Mouse (Mus musculus): ENCODE results near the gene Fcgr4. TPM values are rescaled to one million over a fixed set of nuclear protein-coding genes. Genes with fewer than 3 reads are reported as not detected.
"Not testable (repeated sequence)": the region's sequence is repeated elsewhere in the genome, so short reads cannot be mapped to it uniquely, and the experiment has no call there.

Gene Fcgr4
- total RNA-seq (2014; fragmentation: Nextera tagmentation) (not detected in 2 replicates), total RNA-seq (2017) (0.12 and 0.22 TPM in 2 replicates), polyA plus RNA-seq (2012) (0.03 TPM in 1 of 2 replicates, not detected in the other)

GRCm38 (mm10) chr1:171018737-171019136 is at the start of gene Fcgr4:
Gene Fcgr4, plus strand, starts transcription at chr1:171018920.
- ATAC-seq (ENCODE audit: extremely low read depth, insufficient number of reproducible peaks, low FRiP score, poor library complexity, severe bottlenecking), result no peak
- Histone ChIP-seq H3K4me3 (ENCODE audit: low read depth, low read length) (no peak within 1 kb of the TSS), H3K4me1 (ENCODE audit: insufficient read depth, low read depth, low read length) (peaks cover 4% of the 10 kb centered on the region; the same call in 1 of the 2 replicates), H3K36me3 (replicated peaks) (no peaks in the 10 kb centered on the region), H3K27me3 (ENCODE audit: insufficient read depth, low read length) (peaks cover 25% of the 10 kb centered on the region), H3K9me3 (replicated peaks) (no peaks in the 10 kb centered on the region)
- no peak for DNase-seq (ENCODE audit: low spot score)
- TF ChIP-seq TAL1 (conservative IDR thresholded peaks at IDR 0.05; ENCODE audit: low read depth, low read length) (no peak), GATA2 (IDR thresholded peaks at IDR 0.05; ENCODE audit: borderline replicate concordance, low read depth, low read length) (no peak), GATA1 (IDR thresholded peaks at IDR 0.05; ENCODE audit: borderline replicate concordance, low read length) (no peak), CTCF (IDR thresholded peaks at IDR 0.05; ENCODE audit: low read depth, low read length) (no peak), POLR2AphosphoS5 (IDR thresholded peaks at IDR 0.05; ENCODE audit: insufficient replicate concordance, low read depth, low read length) (no peak)

GRCm38 (mm10) chr1:170972494-170972893 is 46.2 kb upstream of the Fcgr4 start:
- Histone ChIP-seq H3K27me3 (ENCODE audit: insufficient read depth, low read length) (peaks cover 1% of the 10 kb centered on the region; the same call in 1 of the 2 replicates), H3K9me3 (replicated peaks) (0 out of 2 replicates have a peak, but pooled peaks cover 2% of the 10 kb centered on the region), H3K36me3 (replicated peaks) (no peaks in the 10 kb centered on the region), H3K4me1 (ENCODE audit: insufficient read depth, low read depth, low read length) (peaks cover 37% of the 10 kb centered on the region), H3K4me3 (ENCODE audit: low read depth, low read length) (no peak overlapping the region)
- TF ChIP-seq POLR2AphosphoS5 (IDR thresholded peaks at IDR 0.05; ENCODE audit: insufficient replicate concordance, low read depth, low read length), result no peak
- no peak for TF ChIP-seq GATA2 (IDR thresholded peaks at IDR 0.05; ENCODE audit: borderline replicate concordance, low read depth, low read length)
- TF ChIP-seq GATA1 (IDR thresholded peaks at IDR 0.05; ENCODE audit: borderline replicate concordance, low read length), result no peak
- TF ChIP-seq TAL1 (conservative IDR thresholded peaks at IDR 0.05; ENCODE audit: low read depth, low read length), result no peak
- TF ChIP-seq CTCF (IDR thresholded peaks at IDR 0.05; ENCODE audit: low read depth, low read length), result no peak
- ATAC-seq (ENCODE audit: extremely low read depth, insufficient number of reproducible peaks, low FRiP score, poor library complexity, severe bottlenecking), result no peak
- no peak for DNase-seq (ENCODE audit: low spot score)

- Histone ChIP-seq H3K36me3 (replicated peaks) (no peaks in the 10 kb centered on the region), H3K4me1 (ENCODE audit: insufficient read depth, low read depth, low read length) (peaks cover 33% of the 10 kb centered on the region), H3K4me3 (ENCODE audit: low read depth, low read length) (no peak overlapping the region), H3K9me3 (replicated peaks) (0 out of 2 replicates have a peak, but pooled peaks cover 2% of the 10 kb centered on the region), H3K27me3 (ENCODE audit: insufficient read depth, low read length) (peaks cover 6% of the 10 kb centered on the region; the same call in 1 of the 2 replicates)
- no peak for DNase-seq (ENCODE audit: low spot score)
- 0 out of 2 replicates have a peak, but pooled peaks have one; percentile 8 for ATAC-seq (ENCODE audit: extremely low read depth, insufficient number of reproducible peaks, low FRiP score, poor library complexity, severe bottlenecking)
- TF ChIP-seq TAL1 (conservative IDR thresholded peaks at IDR 0.05; ENCODE audit: low read depth, low read length) (no peak), CTCF (IDR thresholded peaks at IDR 0.05; ENCODE audit: low read depth, low read length) (no peak), GATA1 (IDR thresholded peaks at IDR 0.05; ENCODE audit: borderline replicate concordance, low read length) (no peak), POLR2AphosphoS5 (IDR thresholded peaks at IDR 0.05; ENCODE audit: insufficient replicate concordance, low read depth, low read length) (no peak), GATA2 (IDR thresholded peaks at IDR 0.05; ENCODE audit: borderline replicate concordance, low read depth, low read length) (no peak)
These were observed 45.8 kb upstream of the Fcgr4 start for GRCm38 (mm10) chr1:170972936-170973335.

GRCm38 (mm10) chr1:170974171-170974570 is 44.5 kb upstream of the Fcgr4 start:
- TF ChIP-seq CTCF (IDR thresholded peaks at IDR 0.05; ENCODE audit: low read depth, low read length), result no peak
- no peak for TF ChIP-seq GATA2 (IDR thresholded peaks at IDR 0.05; ENCODE audit: borderline replicate concordance, low read depth, low read length)
- no peak for TF ChIP-seq GATA1 (IDR thresholded peaks at IDR 0.05; ENCODE audit: borderline replicate concordance, low read length)
- no peak for TF ChIP-seq POLR2AphosphoS5 (IDR thresholded peaks at IDR 0.05; ENCODE audit: insufficient replicate concordance, low read depth, low read length)
- TF ChIP-seq TAL1 (conservative IDR thresholded peaks at IDR 0.05; ENCODE audit: low read depth, low read length), result no peak
- Histone ChIP-seq H3K27me3 (ENCODE audit: insufficient read depth, low read length) (peaks cover 8% of the 10 kb centered on the region; the same call in 1 of the 2 replicates), H3K4me1 (ENCODE audit: insufficient read depth, low read depth, low read length) (peaks cover 32% of the 10 kb centered on the region), H3K4me3 (ENCODE audit: low read depth, low read length) (no peak overlapping the region), H3K36me3 (replicated peaks) (no peaks in the 10 kb centered on the region), H3K9me3 (replicated peaks) (no peaks in the 10 kb centered on the region)
- DNase-seq (ENCODE audit: low spot score), result no peak
- no peak for ATAC-seq (ENCODE audit: extremely low read depth, insufficient number of reproducible peaks, low FRiP score, poor library complexity, severe bottlenecking)

- TF ChIP-seq GATA1 (IDR thresholded peaks at IDR 0.05; ENCODE audit: borderline replicate concordance, low read length) (no peak), GATA2 (IDR thresholded peaks at IDR 0.05; ENCODE audit: borderline replicate concordance, low read depth, low read length) (no peak), TAL1 (conservative IDR thresholded peaks at IDR 0.05; ENCODE audit: low read depth, low read length) (no peak), POLR2AphosphoS5 (IDR thresholded peaks at IDR 0.05; ENCODE audit: insufficient replicate concordance, low read depth, low read length) (no peak), CTCF (IDR thresholded peaks at IDR 0.05; ENCODE audit: low read depth, low read length) (no peak)
- ATAC-seq (ENCODE audit: extremely low read depth, insufficient number of reproducible peaks, low FRiP score, poor library complexity, severe bottlenecking) (no peak), DNase-seq (ENCODE audit: low spot score) (no peak)
- Histone ChIP-seq H3K27me3 (ENCODE audit: insufficient read depth, low read length) (peaks cover 8% of the 10 kb centered on the region; the same call in 1 of the 2 replicates), H3K4me1 (ENCODE audit: insufficient read depth, low read depth, low read length) (peaks cover 30% of the 10 kb centered on the region), H3K4me3 (ENCODE audit: low read depth, low read length) (no peak overlapping the region), H3K9me3 (replicated peaks) (no peaks in the 10 kb centered on the region), H3K36me3 (replicated peaks) (no peaks in the 10 kb centered on the region)
These were observed 44.0 kb upstream of the Fcgr4 start for GRCm38 (mm10) chr1:170974736-170975135.

- H3K4me1 ChIP-seq (ENCODE audit: insufficient read depth, low read depth, low read length), result peaks cover 30% of the 10 kb centered on the region
These were observed 43.4 kb upstream of the Fcgr4 start for GRCm38 (mm10) chr1:170975350-170975749.

More at GRCm38 (mm10) chr1:170975350-170975749, 43.4 kb upstream of the Fcgr4 start:
- H3K36me3 ChIP-seq (replicated peaks); DNase-seq (ENCODE audit: low spot score); H3K9me3 ChIP-seq (replicated peaks); ATAC-seq (ENCODE audit: extremely low read depth, insufficient number of reproducible peaks, low FRiP score, poor library complexity, severe bottlenecking); H3K27me3 ChIP-seq (ENCODE audit: insufficient read depth, low read length): not testable (repeated sequence)
- peak overlapping the region; percentile 66; the same call in 1 of the 2 replicates for H3K4me3 ChIP-seq (ENCODE audit: low read depth, low read length)

Measured in G1E (cell line).